Mouse (Mus musculus): Measurements from ENCODE around the gene Gsto2. TPM values are rescaled to one million over a fixed set of nuclear protein-coding genes. Genes with fewer than 3 reads are reported as not detected.

Gsto2 gene
- polyA plus RNA-seq, 1 experiment = 0.32 TPM

DNA sequence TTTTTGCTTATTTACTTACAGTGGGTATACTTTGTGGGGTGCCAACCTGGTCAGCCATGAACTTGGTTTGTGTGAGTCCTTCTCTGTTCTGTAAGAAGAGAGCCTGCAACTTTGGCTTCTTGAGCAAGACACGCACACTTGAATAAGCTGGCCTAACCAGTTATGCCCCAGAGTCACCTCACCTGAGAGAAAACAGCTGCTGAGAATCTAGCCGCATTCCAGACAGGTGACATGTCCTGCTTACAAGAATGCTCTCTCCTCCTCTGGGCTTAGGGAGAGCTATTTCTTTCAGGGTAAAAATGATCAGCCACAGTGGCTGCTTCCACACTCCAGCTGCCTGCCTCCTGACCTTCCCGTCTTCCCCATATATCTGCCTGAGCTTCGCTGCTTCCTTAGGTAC lies 63.7 kb downstream of the Gsto2 start:
- TF ChIP-seq CTCF (IDR thresholded peaks at IDR 0.05; ENCODE audit: extremely low read depth, insufficient read depth, insufficient read length, insufficient replicate concordance) = no peak
- TF ChIP-seq POLR2A (IDR thresholded peaks at IDR 0.05; ENCODE audit: low read depth, low read length) = no peak
- no peak overlapping the region for H3K4me3 ChIP-seq (ENCODE audit: extremely low read depth, insufficient read depth, insufficient read length)
- no peak for DNase-seq (ENCODE audit: low read depth in 1 of 2, low spot score in 2 of 2)
- H3K27me3 ChIP-seq (ENCODE audit: control insufficient read depth, insufficient read depth, low read length) = no peaks in the 10 kb centered on the region
- no peaks in the 10 kb centered on the region for H3K36me3 ChIP-seq (ENCODE audit: control insufficient read depth, insufficient read depth, low read length)
- H3K4me1 ChIP-seq (ENCODE audit: control insufficient read depth, insufficient read depth, insufficient read length) = no peaks in the 10 kb centered on the region
- no peak overlapping the region for H3K27ac ChIP-seq (ENCODE audit: insufficient read depth, low read length)
- WGBS = 89% methylated on average over 4 of the region's 4 CpGs

DNA sequence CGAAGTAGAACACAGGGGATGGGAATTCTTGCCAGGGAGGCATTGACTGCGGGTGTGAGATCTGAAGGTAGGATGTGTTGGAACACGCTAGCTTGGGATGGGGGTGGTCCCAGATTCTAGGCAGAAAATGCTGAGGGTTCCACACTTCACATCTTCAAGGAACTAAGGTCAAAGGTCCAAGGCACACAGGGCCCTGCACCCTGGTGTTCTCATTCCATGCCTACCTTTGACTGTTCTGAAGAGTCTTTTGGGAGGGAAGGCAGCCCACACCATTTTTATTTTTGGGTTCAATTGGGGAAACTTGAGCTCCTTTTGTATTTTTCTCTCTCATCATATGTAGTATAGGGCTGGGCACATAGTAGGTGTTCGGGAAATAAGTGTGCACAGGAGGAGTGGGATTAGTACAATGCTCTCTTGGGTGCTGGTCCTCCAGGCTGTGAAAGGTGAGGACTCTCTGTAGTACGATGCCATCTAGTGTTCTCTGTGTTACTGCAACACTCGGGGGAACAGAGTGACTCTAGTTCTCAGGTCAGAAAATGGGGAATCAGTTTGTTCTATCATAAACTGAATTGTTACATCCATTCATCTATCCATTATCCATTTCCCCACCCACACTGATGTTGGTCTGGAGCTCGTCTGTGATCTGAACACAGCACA lies 66.8 kb downstream of the Gsto2 start:
- Histone ChIP-seq H3K4me3 (ENCODE audit: extremely low read depth, insufficient read depth, insufficient read length) (no peak overlapping the region), H3K4me1 (ENCODE audit: control insufficient read depth, insufficient read depth, insufficient read length) (no peaks in the 10 kb centered on the region; the same call in 1 of the 2 replicates), H3K27me3 (ENCODE audit: control insufficient read depth, insufficient read depth, low read length) (no peaks in the 10 kb centered on the region), H3K36me3 (ENCODE audit: control insufficient read depth, insufficient read depth, low read length) (no peaks in the 10 kb centered on the region), H3K27ac (ENCODE audit: insufficient read depth, low read length) (no peak overlapping the region)
- TF ChIP-seq CTCF (IDR thresholded peaks at IDR 0.05; ENCODE audit: extremely low read depth, insufficient read depth, insufficient read length, insufficient replicate concordance) (peak; percentile 87; the same call in 1 of the 2 replicates), POLR2A (IDR thresholded peaks at IDR 0.05; ENCODE audit: low read depth, low read length) (no peak)
- 40% methylated on average over 7 of the region's 7 CpGs for WGBS
- DNase-seq (ENCODE audit: low read depth in 1 of 2, low spot score in 2 of 2) = peak; percentile 42 to 44

GRCm38 (mm10) chr19:47934146-47934545 lies 68.8 kb downstream of the Gsto2 start:
- DNase-seq (ENCODE audit: low read depth in 1 of 2, low spot score in 2 of 2) = no peak
- 94% methylated on average over 8 of the region's 8 CpGs for WGBS
- no peak overlapping the region for H3K4me3 ChIP-seq (ENCODE audit: extremely low read depth, insufficient read depth, insufficient read length)
- H3K4me1 ChIP-seq (ENCODE audit: control insufficient read depth, insufficient read depth, insufficient read length) = no peaks in the 10 kb centered on the region; the same call in 1 of the 2 replicates
- no peak for TF ChIP-seq CTCF (IDR thresholded peaks at IDR 0.05; ENCODE audit: extremely low read depth, insufficient read depth, insufficient read length, insufficient replicate concordance)
- no peak for TF ChIP-seq POLR2A (IDR thresholded peaks at IDR 0.05; ENCODE audit: low read depth, low read length)
- H3K27ac ChIP-seq (ENCODE audit: insufficient read depth, low read length) = no peak overlapping the region
- H3K27me3 ChIP-seq (ENCODE audit: control insufficient read depth, insufficient read depth, low read length) = no peaks in the 10 kb centered on the region; the same call in 1 of the 2 replicates
- no peaks in the 10 kb centered on the region for H3K36me3 ChIP-seq (ENCODE audit: control insufficient read depth, insufficient read depth, low read length)

DNA sequence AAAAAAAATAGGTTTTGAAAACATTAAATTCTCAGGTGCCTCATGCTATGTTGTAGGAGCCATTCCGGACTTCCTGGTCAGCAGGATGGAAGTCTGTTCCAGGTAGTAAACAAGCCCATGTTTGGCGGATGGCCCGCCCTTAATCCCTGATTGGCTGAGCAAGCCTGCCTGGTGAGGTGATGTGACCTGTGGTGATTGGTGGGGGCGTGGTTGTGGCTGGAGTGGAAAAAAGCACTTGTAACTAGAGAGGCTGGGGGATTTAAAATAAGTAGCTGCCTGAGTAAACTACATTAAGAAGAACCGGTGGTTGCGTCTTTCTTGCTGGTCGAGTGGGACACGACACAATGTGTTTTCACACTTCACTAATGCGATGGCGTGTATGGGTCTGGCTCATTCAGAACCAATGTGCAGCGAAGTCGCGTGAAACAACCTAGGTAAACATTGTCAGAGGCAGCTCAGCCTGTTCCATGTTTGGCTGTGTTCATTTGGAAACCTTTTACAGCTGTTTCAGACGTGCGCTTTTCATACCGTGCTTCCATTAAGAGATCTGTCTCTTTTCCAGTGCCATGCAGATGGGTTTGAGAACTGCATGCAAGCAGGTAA lies 69.4 kb downstream of the Gsto2 start:
- Histone ChIP-seq H3K27ac (ENCODE audit: insufficient read depth, low read length) (no peak overlapping the region), H3K27me3 (ENCODE audit: control insufficient read depth, insufficient read depth, low read length) (no peaks in the 10 kb centered on the region; the same call in 1 of the 2 replicates), H3K4me1 (ENCODE audit: control insufficient read depth, insufficient read depth, insufficient read length) (no peaks in the 10 kb centered on the region; the same call in 1 of the 2 replicates), H3K4me3 (ENCODE audit: extremely low read depth, insufficient read depth, insufficient read length) (no peak overlapping the region), H3K36me3 (ENCODE audit: control insufficient read depth, insufficient read depth, low read length) (no peaks in the 10 kb centered on the region)
- DNase-seq (ENCODE audit: low read depth in 1 of 2, low spot score in 2 of 2) = no peak
- TF ChIP-seq POLR2A (IDR thresholded peaks at IDR 0.05; ENCODE audit: low read depth, low read length) = no peak
- no peak for TF ChIP-seq CTCF (IDR thresholded peaks at IDR 0.05; ENCODE audit: extremely low read depth, insufficient read depth, insufficient read length, insufficient replicate concordance)
- WGBS = 88% methylated on average over 16 of the region's 16 CpGs

GRCm38 (mm10) chr19:47935530-47935929 lies 70.2 kb downstream of the Gsto2 start:
- Histone ChIP-seq H3K4me3 (ENCODE audit: extremely low read depth, insufficient read depth, insufficient read length) (no peak overlapping the region), H3K27ac (ENCODE audit: insufficient read depth, low read length) (no peak overlapping the region), H3K36me3 (ENCODE audit: control insufficient read depth, insufficient read depth, low read length) (no peaks in the 10 kb centered on the region), H3K27me3 (ENCODE audit: control insufficient read depth, insufficient read depth, low read length) (no peaks in the 10 kb centered on the region; the same call in 1 of the 2 replicates), H3K4me1 (ENCODE audit: control insufficient read depth, insufficient read depth, insufficient read length) (no peaks in the 10 kb centered on the region; the same call in 1 of the 2 replicates)
- no peak for DNase-seq (ENCODE audit: low read depth in 1 of 2, low spot score in 2 of 2)
- TF ChIP-seq POLR2A (IDR thresholded peaks at IDR 0.05; ENCODE audit: low read depth, low read length) (no peak), CTCF (IDR thresholded peaks at IDR 0.05; ENCODE audit: extremely low read depth, insufficient read depth, insufficient read length, insufficient replicate concordance) (no peak)
- 89% methylated on average over 6 of the region's 6 CpGs for WGBS

Other genes starting within 250 kb of the Gsto2 start
- gene Col17a1, start 173.4 kb upstream of the Gsto2 start, polyA plus RNA-seq (2012; rRNA removed) = 1.7 and 1.9 TPM in 2 replicates
- gene Sfr1, start 133.9 kb upstream of the Gsto2 start, polyA plus RNA-seq (2012; rRNA removed) = 16.4 and 24.5 TPM in 2 replicates
- 23.0 and 24.5 TPM in 2 replicates for gene Gsto1, start 10.6 kb upstream of the Gsto2 start, polyA plus RNA-seq (2012; rRNA removed)
- not detected in 2 replicates for gene Cfap43, start 53.8 kb downstream of the Gsto2 start, polyA plus RNA-seq (2012; rRNA removed)
- 16.9 and 21.1 TPM in 2 replicates for gene Itprip, start 53.8 kb downstream of the Gsto2 start, polyA plus RNA-seq (2012; rRNA removed)
- not detected in 2 replicates for gene Cfap58, start 72.1 kb downstream of the Gsto2 start, polyA plus RNA-seq (2012; rRNA removed)